Mouse (Mus musculus) layer of hippocampus, adult 8-10 months (tissue): ENCODE results near the gene Pemt. TPM values are rescaled to one million over a fixed set of nuclear protein-coding genes. Genes with fewer than 3 reads are reported as not detected.
"Not testable (repeated sequence)": the region's sequence is repeated elsewhere in the genome, so short reads cannot be mapped to it uniquely, and the experiment has no call there.

ENCODE experiments used
- DNase-seq, 2 experiments: peaks; one replicate each; pipeline ENCODE4 v3.0.0; 2022; ENCODE audit warnings: low spot score in 2 of 2
- total RNA-seq, 4 experiments: library from RNA; stranded (reverse); gene quantifications; 2 replicates each; pipeline ENCODE4 v1.2.4; 2022

Gene Pemt
- total RNA-seq, 4 experiments from 2014 or later, result 3.0 to 7.8 (median 6.2) TPM

DNA sequence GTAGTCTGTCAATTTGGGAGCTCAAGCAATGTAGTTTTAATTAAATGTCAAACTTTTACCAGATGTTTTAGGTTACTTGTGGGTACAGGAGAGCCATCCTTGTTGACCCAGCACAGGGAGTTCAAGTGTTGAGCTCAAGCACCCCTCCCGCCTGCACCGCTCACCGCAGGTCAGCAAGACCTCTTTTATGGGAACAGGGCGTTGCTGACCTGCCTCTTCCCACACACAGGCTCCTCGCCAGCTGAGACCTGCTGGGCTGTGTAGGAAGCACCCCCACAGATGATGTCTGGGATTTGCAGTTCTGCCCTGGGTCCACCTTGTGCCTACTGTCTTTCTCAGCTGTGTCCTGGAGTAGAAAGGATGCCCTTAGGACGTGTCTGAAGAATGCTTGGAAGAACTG is 89.5 kb downstream of the Pemt start:
- no peak for DNase-seq

DNA sequence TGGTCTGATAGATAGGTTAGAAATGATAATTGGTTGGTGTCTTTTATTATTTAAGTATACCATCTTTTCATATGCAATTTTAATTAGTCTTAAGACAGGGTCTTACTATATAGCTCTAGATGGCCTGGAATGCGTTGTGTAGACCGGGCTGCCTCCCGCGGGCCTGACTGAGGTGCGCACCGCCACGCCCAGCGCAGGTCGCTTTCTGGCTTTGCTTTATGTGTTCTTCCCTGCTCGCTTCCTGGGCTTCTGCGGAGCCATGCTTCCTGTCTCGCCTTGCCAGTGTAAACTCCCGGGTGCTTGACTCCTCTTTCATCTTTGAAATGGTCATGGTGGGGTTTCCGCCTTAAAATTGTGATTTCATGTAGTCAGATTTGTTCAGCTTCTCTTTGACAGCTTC is 93.4 kb downstream of the Pemt start:
- DNase-seq, result no peak

DNA sequence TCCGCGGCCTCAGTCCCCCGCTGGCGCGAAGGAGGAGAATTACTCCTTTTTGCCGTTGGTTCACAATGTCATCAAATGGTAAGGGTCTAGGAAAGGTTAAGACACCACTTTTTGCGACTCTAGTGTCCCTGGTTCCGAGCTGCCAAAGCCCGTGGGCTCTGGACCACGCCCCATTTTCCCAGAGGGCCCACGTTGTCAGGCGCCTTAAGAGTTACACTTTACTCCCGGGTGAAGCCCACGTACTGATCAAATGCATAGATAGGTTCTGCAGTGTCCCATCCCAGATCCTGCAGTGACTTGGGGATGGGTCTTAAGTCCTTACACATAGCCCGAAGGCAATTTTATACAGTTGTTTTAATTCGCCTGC is 97.9 kb downstream of the Pemt start:
- no peak for DNase-seq

DNA sequence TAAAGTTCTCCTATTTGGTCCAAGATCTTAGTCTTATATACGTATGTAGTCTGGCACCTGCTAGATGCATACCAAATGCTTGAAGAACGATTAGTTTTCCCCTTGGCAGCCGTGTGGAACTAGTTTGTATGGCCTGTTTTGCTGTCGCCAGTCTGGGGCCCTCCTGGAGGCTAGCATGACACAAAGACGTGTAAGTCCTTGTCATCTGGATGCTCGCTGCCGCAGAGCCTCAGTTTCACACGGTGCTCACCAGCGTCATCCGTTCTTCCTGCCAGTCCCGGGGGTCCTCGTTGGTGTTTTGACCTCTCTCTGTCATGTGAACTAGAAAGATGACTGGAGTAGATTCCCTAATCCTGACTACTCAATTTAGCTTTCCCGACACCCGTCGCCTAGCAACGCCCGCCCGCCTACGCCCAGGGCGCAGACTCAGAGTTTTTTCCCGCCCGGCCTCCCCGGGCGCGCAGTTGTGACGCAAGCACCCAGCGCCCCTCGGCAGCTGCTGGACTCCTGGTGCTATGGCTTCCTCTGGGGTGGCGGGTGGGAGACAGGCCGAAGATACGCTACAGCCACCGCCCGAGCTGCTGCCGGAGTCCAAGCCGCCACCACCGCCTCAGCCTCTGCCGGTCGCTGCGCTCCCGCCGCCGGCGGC is 98.4 kb downstream of the Pemt start, which contains the start of gene Med9:
TSS of gene Med9 (plus strand) at position 455 of the 649 bp plus-strand sequence.
- DNase-seq, result peak; percentile 94 to 95

DNA sequence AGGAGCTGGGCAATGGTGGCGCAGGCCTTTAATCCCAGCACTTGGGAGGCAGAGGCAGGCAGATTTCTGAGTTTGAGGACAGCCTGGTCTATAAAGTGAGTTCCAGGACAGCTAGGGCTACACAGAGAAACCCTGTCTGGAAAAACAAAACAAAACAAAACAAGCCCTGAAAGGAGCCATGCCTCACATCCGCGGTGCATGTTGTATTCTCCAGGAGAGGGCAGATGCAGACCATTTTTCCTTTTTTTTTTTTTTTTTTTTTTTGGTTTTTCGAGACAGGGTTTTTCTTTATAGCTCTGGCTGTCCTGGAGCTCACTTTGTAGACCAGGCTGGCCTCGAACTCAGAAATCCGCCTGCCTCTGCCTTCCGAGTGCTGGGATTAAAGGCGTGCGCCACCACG is 101.4 kb downstream of the Pemt start:
- not testable (repeated sequence) for DNase-seq

DNA sequence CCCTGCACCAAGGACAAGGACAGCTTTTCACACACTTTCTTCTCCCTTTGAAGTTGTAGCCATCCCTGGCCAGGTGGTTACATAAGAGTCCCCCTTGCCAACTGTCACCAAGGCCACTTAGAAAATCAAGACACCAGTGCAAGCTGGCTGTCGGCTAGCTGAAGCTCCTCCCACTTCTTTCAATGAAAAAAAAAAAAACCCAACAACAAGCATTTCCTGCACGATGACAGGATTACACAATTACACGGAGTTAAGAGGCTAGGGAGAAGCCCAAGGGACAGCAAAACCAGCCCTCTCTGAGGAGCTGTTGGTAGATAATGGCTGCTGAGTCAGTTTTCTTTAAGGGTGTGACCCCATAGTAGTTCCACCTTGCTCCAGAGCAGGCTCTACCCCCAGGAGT is 104.9 kb downstream of the Pemt start:
- DNase-seq, result no peak

DNA sequence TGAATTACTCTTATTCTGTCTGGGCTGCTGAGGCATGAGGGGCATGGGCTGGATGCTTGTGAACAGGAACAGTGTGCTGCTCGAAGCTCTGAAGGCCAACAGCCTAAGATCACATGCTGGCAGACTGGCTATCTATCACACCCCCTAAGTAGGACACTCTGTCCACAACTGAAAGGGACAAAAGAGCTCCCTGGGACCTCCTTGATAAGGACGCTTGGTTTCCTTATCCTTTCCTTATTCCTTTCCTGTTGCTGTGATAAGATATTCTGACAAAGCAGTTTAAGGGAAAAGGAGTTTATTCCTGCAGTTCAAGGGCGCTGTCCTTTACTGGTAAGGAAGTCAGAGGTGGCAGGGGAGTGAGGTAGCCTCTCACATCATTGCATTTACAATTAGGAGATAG is 105.6 kb downstream of the Pemt start:
- no peak for DNase-seq

DNA sequence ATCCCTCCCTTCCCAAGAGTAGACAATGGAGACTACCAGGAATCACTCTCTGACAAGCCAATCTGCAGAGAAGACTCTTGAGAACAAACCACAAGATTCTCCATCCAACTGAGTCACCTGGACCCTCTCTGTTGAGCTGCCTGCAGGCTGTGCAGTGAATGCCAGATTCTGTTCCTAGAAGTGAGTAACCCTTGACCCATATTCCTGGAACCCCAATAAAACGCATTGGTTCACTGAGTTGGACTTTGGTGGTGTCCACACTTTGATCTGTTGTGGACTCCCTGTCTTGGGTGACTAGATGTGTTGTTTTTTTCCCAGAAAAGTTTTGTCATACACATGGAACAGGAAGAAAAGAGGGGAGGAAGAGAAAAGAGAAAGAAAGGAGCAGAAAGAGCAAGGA is 106.5 kb downstream of the Pemt start:
- DNase-seq, result no peak

DNA sequence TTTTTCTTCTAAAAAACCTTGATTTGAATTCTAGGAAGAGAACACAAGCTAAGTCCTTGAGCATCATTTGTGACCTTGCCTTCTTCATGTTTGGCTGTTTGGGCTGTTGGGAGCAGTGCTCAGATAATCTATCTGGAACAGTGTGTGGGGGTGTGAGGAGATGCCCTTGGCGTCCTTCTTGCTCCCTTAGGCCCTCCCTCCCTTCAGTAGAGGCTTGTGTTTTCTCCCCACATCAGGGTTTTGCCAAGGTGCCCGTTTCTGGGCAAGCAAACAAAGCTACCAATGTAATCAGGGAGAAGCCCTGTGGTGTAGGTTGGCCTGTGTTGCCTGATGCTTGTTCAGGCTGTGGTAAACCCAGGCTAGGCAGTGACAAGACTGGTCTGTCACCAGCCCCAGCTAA is 108.7 kb downstream of the Pemt start:
- DNase-seq, result no peak

DNA sequence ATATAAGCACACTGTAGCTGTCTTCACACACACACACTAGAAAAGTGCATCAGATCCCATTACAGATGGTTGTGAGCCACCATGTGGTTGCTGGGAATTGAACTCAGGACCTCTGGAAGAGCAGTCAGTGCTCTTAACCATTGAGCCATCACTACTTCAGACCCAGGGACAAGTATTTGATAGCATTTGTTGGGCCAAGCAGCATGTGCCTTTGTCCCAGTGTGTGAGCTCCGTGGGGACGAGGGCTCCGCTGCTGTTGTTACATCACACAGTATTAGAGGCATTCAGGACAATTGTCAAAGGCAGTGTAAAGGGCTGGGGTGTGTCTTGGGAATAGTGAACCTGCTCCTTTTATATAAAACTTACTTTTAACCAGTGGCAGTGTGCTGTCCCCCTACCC is 109.3 kb downstream of the Pemt start:
- no peak for DNase-seq

DNA sequence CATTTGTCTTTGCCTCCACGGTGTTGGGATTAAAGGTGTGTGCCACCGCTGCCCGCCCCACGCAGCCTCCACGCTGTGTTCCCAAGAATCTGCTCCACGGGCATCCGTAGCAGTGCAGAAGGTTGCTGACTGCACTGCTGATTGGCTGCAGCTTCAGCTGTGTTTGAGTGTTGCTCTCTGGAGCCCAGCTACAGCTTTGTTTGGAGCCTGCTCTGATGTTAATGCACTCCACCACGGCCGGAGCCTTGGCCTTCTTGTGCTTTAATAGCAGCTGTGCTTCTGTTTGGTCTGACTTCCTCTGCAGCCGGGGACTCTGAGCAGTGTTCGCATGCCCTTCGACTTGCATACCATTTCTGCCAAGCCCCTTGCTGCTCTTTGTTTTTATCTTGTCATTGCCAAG is 112.3 kb downstream of the Pemt start:
- no peak for DNase-seq

DNA sequence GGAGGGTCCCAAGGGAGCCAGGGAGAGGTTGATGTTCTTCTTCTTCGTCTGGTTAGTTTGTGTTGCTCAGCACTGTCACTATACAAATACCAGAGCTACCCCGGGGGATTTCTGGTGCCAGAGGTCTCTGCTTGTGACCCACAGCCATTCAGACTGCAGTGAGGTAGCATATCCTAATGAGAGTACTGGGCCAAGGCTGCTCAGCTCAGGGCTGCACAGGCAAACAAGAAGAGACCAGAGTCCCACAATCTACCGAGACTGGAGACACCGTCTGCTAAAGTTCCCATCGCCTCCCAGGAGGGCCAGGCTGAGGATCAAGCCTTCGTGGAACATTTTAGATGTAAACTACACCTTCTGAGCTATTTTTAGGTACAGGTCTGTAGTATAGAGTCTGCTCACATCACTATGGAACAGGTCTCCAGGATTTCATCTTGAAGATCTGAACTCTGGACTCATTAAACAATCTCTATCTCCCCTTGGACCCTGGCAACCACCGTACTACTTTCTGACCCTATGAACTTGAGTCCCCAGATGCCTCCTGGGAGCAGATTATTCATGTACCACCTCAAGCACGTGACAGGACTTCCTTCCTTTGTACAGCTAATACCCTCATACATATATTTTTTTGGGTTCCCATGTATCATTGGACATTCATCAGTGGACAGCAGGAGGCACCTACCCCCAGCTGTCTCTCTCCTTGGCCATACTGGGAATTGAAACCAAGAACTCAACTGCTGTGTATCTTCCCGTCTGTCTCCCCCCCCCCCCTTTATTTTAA is 113.5 kb downstream of the Pemt start:
- DNase-seq, result no peak

DNA sequence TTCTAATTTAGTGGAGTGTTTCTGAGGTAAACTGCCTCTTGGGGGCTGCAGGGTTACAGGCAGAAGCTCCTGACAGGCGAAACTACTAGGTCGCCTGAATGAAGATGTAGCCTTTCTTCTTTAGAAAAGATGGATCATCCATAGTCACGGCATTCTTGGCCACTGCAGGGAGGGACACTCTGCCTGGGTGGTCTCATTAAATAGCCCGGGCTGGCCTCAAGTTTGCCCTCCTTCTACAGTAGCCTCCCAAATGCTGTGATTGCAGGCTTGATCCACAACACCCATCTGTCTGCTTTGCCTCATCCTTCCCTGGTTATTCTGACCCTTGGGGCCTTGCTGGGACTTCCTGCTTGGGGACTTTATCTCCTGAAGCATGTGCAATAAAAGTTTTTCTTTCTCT is 116.3 kb downstream of the Pemt start:
- DNase-seq, result no peak

DNA sequence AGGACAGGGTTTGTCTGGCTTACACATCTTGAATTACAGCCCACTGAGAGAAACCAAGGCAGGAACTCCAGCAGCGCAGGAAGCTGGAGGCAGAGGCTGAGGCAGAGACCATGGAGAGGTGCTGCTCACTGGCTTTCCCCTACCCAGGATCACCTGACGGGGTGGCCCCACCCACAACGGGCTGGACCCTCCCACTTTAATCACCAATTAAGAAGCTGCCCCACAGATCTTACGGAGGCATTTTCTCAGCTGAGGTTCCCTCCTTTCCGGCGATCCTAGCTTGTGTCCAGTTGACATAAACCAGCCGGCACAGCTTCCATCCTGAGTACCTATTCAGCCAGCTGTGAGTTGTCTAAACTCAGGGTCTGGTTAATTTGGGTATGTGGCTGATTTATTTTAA is 125.0 kb downstream of the Pemt start:
- DNase-seq, result no peak

Other genes with a start within 250 kb of the Pemt start
- gene Flcn, start 236.5 kb downstream of the Pemt start, total RNA-seq, result 10 to 100 TPM; 46.7 to 47.9 (median 47.2) TPM
- 10 to 100 TPM; 44.6 to 62.9 (median 51.3) TPM for gene Nt5m, start 207.0 kb downstream of the Pemt start, total RNA-seq
- 10 to 100 TPM; 71.8 to 82.2 (median 78.1) TPM for gene Cops3, start 206.7 kb downstream of the Pemt start, total RNA-seq
- gene Med9, start 98.3 kb downstream of the Pemt start, total RNA-seq, result 10 to 100 TPM; 34.2 to 40.1 (median 34.8) TPM
- 10 to 100 TPM; 34.8 to 47.6 (median 41.1) TPM for gene Rasd1, start 81.5 kb downstream of the Pemt start, total RNA-seq
- 10 to 100 TPM; 70.5 to 85.6 (median 78.1) TPM for gene Rai1, start 58.5 kb upstream of the Pemt start, total RNA-seq
- 100 to 1,000 TPM in 2 of 4 experiments, 10 to 100 TPM in 2; 84.3 to 119 (median 101) TPM for gene Srebf1, start 176.1 kb upstream of the Pemt start, total RNA-seq